Mouse (Mus musculus) gastrocnemius, postnatal 14 days (tissue): ENCODE data around the gene Vps8. TPM values are rescaled to one million over a fixed set of nuclear protein-coding genes. Genes with fewer than 3 reads are reported as not detected.

ENCODE experiments used
- DNase-seq: peaks from one replicate; pipeline ENCODE4 v3.0.0; 2021; ENCODE audit warnings: mixed read lengths
- intact Hi-C: fragments of 180-260 bp; cut with DNase I; formaldehyde crosslinking; loops from one replicate; pipeline ENCODE4 v1.15.1; 2025; ENCODE audit warnings: low total_unique reads
- total RNA-seq, 2 experiments: library from RNA; stranded (reverse); gene quantifications; 2 replicates each; pipeline ENCODE4 v1.2.3; 2021

The Vps8 gene
- total RNA-seq, 2 experiments from 2014 or later: 10.4 to 12.6 TPM

DNA sequence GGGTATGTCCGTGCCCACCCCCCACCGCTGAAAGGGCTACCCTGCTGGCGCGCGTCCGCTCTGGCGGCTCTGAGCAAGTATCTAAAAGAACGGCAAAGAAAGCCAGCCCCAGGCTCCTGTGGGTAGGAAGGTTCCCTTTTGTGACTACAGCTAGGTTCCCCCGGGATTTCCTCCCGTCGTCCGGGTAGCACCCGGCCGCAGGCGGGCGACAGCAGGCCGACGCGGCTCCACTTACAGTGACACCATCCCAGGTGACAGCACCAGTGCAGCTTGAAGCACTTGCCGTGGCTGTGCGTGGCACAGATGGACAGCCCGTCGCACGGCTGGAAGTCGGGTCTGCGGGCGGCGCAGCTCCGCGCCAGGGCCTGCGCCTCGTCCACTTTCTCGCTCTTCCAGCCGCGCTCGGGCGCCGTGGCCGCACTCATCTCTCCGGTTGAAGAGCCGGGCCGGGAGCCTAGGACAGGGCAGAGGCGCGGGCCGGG, 271.1 kb downstream of the Vps8 start:
- intact Hi-C loops: no loop called here
- DNase-seq: no peak

Other genes with a start within 250 kb of the Vps8 start
- gene Ephb3, start 218.4 kb upstream of the Vps8 start, total RNA-seq: 1 to 10 TPM; 2.9 to 4.8 TPM